Mouse (Mus musculus) heart, embryonic 15.5 days (tissue): ENCODE measurements around the gene Gm20696. TPM values are rescaled to one million over a fixed set of nuclear protein-coding genes. Genes with fewer than 3 reads are reported as not detected.

Source experiments
- ATAC-seq: fragments of 200-750 bp; cut with Nextera tagmentation; replicated peaks from 2 replicates; pipeline ENCODE4 v1.8.0; 2017; ENCODE audit warnings: low read depth, moderate TSS enrichment; ENCODE audit not compliant: insufficient number of reproducible peaks, insufficient read depth, low FRiP score
- H3K27ac ChIP-seq: fragments of 300-500 bp; sonication (generic); 2 replicates; pipeline ENCODE4 v1.5.1; 2015; ENCODE audit warnings: mild to moderate bottlenecking, inconsistent platforms
- H3K27me3 ChIP-seq: fragments of 300-500 bp; sonication (generic); 2 replicates; pipeline ENCODE4 v1.6.1; 2015; ENCODE audit warnings: inconsistent platforms
- H3K36me3 ChIP-seq: fragments of 300-500 bp; sonication (generic); 2 replicates; pipeline ENCODE4 v1.6.1; 2015; ENCODE audit warnings: mild to moderate bottlenecking, inconsistent platforms
- H3K4me1 ChIP-seq: fragments of 300-500 bp; sonication (generic); replicated peaks from 2 replicates; pipeline ENCODE4 v1.6.1; 2015; ENCODE audit warnings: inconsistent platforms
- H3K4me2 ChIP-seq: fragments of 300-500 bp; sonication (generic); 2 replicates; pipeline ENCODE4 v1.6.1; 2015; ENCODE audit warnings: inconsistent platforms, mild to moderate bottlenecking, moderate library complexity
- H3K4me3 ChIP-seq: fragments of 300-500 bp; sonication (generic); 2 replicates; pipeline ENCODE4 v1.5.1; 2015; ENCODE audit warnings: mild to moderate bottlenecking, inconsistent platforms
- H3K9ac ChIP-seq: fragments of 300-500 bp; sonication (generic); 2 replicates; pipeline ENCODE4 v1.6.1; 2015; ENCODE audit warnings: mild to moderate bottlenecking, inconsistent platforms
- H3K9me3 ChIP-seq: fragments of 300-500 bp; sonication (generic); replicated peaks from 2 replicates; pipeline ENCODE4 v1.6.1; 2016; ENCODE audit warnings: inconsistent platforms
- WGBS: fragments of 180-500 bp; shearing (Covaris S2); methylation state at CpG from one replicate; pipeline ENCODE4 v1.1.7; 2015; ENCODE audit warnings: mixed read lengths; 5-methylcytosine and 5-hydroxymethylcytosine counted together
- polyA plus RNA-seq: library from polyadenylated mRNA; unstranded; fragments of >200 nt; fragmentation: Nextera tagmentation; extraction: Ambion mirVana; gene quantifications from 2 replicates; pipeline ENCODE4 v1.2.1, GENCODE M21; 2015

Gm20696 gene
- polyA plus RNA-seq, 1 experiment from 2014 or later = 2.9 TPM

- ATAC-seq = no peak
- no peak overlapping the region for H3K27ac ChIP-seq
- no peaks in the 10 kb centered on the region for H3K9me3 ChIP-seq
- no peaks in the 10 kb centered on the region for H3K36me3 ChIP-seq
- no peak overlapping the region for H3K9ac ChIP-seq
- 64% methylated on average over 9 of the region's 9 CpGs for WGBS
- no peaks in the 10 kb centered on the region for H3K27me3 ChIP-seq
- H3K4me2 ChIP-seq = no peak overlapping the region
- peaks cover 13% of the 10 kb centered on the region for H3K4me1 ChIP-seq
- no peak overlapping the region for H3K4me3 ChIP-seq
Observed at GRCm38 (mm10) chr6:99402941-99403340, 263.7 kb downstream of the Gm20696 start.

- 68% methylated on average over 3 of the region's 3 CpGs for WGBS
- Histone ChIP-seq H3K9ac (no peak overlapping the region), H3K9me3 (no peaks in the 10 kb centered on the region), H3K4me1 (peaks cover 13% of the 10 kb centered on the region), H3K27ac (no peak overlapping the region), H3K27me3 (no peaks in the 10 kb centered on the region), H3K4me2 (no peak overlapping the region), H3K36me3 (no peaks in the 10 kb centered on the region), H3K4me3 (no peak overlapping the region)
- ATAC-seq = no peak
Observed at GRCm38 (mm10) chr6:99402370-99402769, 264.2 kb downstream of the Gm20696 start.

- no peaks in the 10 kb centered on the region for H3K36me3 ChIP-seq
- WGBS = 75% methylated on average over 6 of the region's 6 CpGs
- H3K4me1 ChIP-seq = peaks cover 13% of the 10 kb centered on the region
- H3K4me2 ChIP-seq = no peak overlapping the region
- H3K27ac ChIP-seq = no peak overlapping the region
- ATAC-seq = no peak
- no peak overlapping the region for H3K4me3 ChIP-seq
- H3K9ac ChIP-seq = no peak overlapping the region
- H3K9me3 ChIP-seq = no peaks in the 10 kb centered on the region
- no peaks in the 10 kb centered on the region for H3K27me3 ChIP-seq
Observed at GRCm38 (mm10) chr6:99401801-99402200, 264.8 kb downstream of the Gm20696 start.

GRCm38 (mm10) chr6:99401211-99401610, 265.4 kb downstream of the Gm20696 start:
- H3K27me3 ChIP-seq = no peaks in the 10 kb centered on the region
- no peak overlapping the region for H3K4me2 ChIP-seq
- H3K27ac ChIP-seq = no peak overlapping the region
- ATAC-seq = no peak
- no peaks in the 10 kb centered on the region for H3K9me3 ChIP-seq
- peaks cover 9% of the 10 kb centered on the region for H3K4me1 ChIP-seq
- WGBS = 63% methylated on average over 2 of the region's 2 CpGs
- H3K36me3 ChIP-seq = no peaks in the 10 kb centered on the region
- H3K4me3 ChIP-seq = no peak overlapping the region
- no peak overlapping the region for H3K9ac ChIP-seq

GRCm38 (mm10) chr6:99395745-99396144, 270.9 kb downstream of the Gm20696 start:
- 77% methylated on average over 12 of the region's 12 CpGs for WGBS
- H3K9ac ChIP-seq = no peak overlapping the region
- H3K9me3 ChIP-seq = no peaks in the 10 kb centered on the region
- no peak overlapping the region for H3K4me2 ChIP-seq
- ATAC-seq = no peak
- no peak overlapping the region for H3K4me3 ChIP-seq
- no peak overlapping the region for H3K27ac ChIP-seq
- no peaks in the 10 kb centered on the region for H3K36me3 ChIP-seq
- H3K4me1 ChIP-seq = no peaks in the 10 kb centered on the region
- no peaks in the 10 kb centered on the region for H3K27me3 ChIP-seq

GRCm38 (mm10) chr6:99394801-99395200, 271.8 kb downstream of the Gm20696 start:
- Histone ChIP-seq H3K27ac (no peak overlapping the region), H3K9me3 (no peaks in the 10 kb centered on the region)
- 59% methylated on average over 5 of the region's 5 CpGs for WGBS

GRCm38 (mm10) chr6:99392484-99392883, 274.1 kb downstream of the Gm20696 start:
- Histone ChIP-seq H3K4me3 (no peak overlapping the region), H3K36me3 (no peaks in the 10 kb centered on the region), H3K4me2 (no peak overlapping the region), H3K27ac (no peak overlapping the region), H3K9me3 (no peaks in the 10 kb centered on the region), H3K9ac (no peak overlapping the region), H3K4me1 (peaks cover 14% of the 10 kb centered on the region), H3K27me3 (no peaks in the 10 kb centered on the region)
- ATAC-seq = no peak
- 92% methylated on average over 6 of the region's 6 CpGs for WGBS

More at GRCm38 (mm10) chr6:99394801-99395200, 271.8 kb downstream of the Gm20696 start:
- no peak overlapping the region for H3K4me2 ChIP-seq
- no peak overlapping the region for H3K4me3 ChIP-seq
- H3K36me3 ChIP-seq = no peaks in the 10 kb centered on the region
- no peaks in the 10 kb centered on the region for H3K27me3 ChIP-seq
- H3K4me1 ChIP-seq = 0 out of 2 replicates have a peak, but pooled peaks cover 1% of the 10 kb centered on the region
- no peak for ATAC-seq
- no peak overlapping the region for H3K9ac ChIP-seq

GRCm38 (mm10) chr6:99388741-99389675, 277.6 kb downstream of the Gm20696 start:
- no peak overlapping the region for H3K4me2 ChIP-seq
- no peaks in the 10 kb centered on the region for H3K9me3 ChIP-seq
- 59% methylated on average over 19 of the region's 19 CpGs for WGBS
- H3K27me3 ChIP-seq = no peaks in the 10 kb centered on the region
- no peaks in the 10 kb centered on the region for H3K36me3 ChIP-seq
- peak; percentile 43; the same call in 1 of the 2 replicates for ATAC-seq
- H3K27ac ChIP-seq = peak overlapping the region; percentile 82
- no peak overlapping the region for H3K4me3 ChIP-seq
- H3K4me1 ChIP-seq = peaks cover 23% of the 10 kb centered on the region
- H3K9ac ChIP-seq = no peak overlapping the region

GRCm38 (mm10) chr6:99388023-99388422, 278.6 kb downstream of the Gm20696 start:
- WGBS = 82% methylated on average over 5 of the region's 5 CpGs
- ATAC-seq = no peak
- peaks cover 27% of the 10 kb centered on the region for H3K4me1 ChIP-seq
- no peaks in the 10 kb centered on the region for H3K36me3 ChIP-seq
- no peaks in the 10 kb centered on the region for H3K27me3 ChIP-seq
- no peaks in the 10 kb centered on the region for H3K9me3 ChIP-seq
- H3K27ac ChIP-seq = peak overlapping the region; percentile 82
- H3K4me2 ChIP-seq = no peak overlapping the region
- H3K4me3 ChIP-seq = no peak overlapping the region
- no peak overlapping the region for H3K9ac ChIP-seq

- Histone ChIP-seq H3K4me3 (no peak overlapping the region), H3K9me3 (no peaks in the 10 kb centered on the region), H3K4me1 (peaks cover 27% of the 10 kb centered on the region), H3K36me3 (no peaks in the 10 kb centered on the region), H3K27me3 (no peaks in the 10 kb centered on the region), H3K9ac (no peak overlapping the region), H3K4me2 (no peak overlapping the region), H3K27ac (no peak overlapping the region)
- ATAC-seq = no peak; the same call in 1 of the 2 replicates
- 49% methylated on average over 2 of the region's 2 CpGs for whole genome bisulfite sequencing
Observed at GRCm38 (mm10) chr6:99385059-99385604, 281.5 kb downstream of the Gm20696 start.

- H3K36me3 ChIP-seq = no peaks in the 10 kb centered on the region
- H3K9me3 ChIP-seq = no peaks in the 10 kb centered on the region
- no peak for ATAC-seq
- WGBS = 26% methylated on average over 4 of the region's 4 CpGs
- no peak overlapping the region for H3K4me2 ChIP-seq
- H3K9ac ChIP-seq = no peak overlapping the region
- no peaks in the 10 kb centered on the region for H3K27me3 ChIP-seq
- H3K4me3 ChIP-seq = no peak overlapping the region
- H3K27ac ChIP-seq = no peak overlapping the region
- peaks cover 21% of the 10 kb centered on the region for H3K4me1 ChIP-seq
Observed at GRCm38 (mm10) chr6:99383846-99384472, 282.6 kb downstream of the Gm20696 start.
